Mouse (Mus musculus) liver, embryonic 15.5 days (tissue): ENCODE results near the gene Ccdc70. TPM values are rescaled to one million over a fixed set of nuclear protein-coding genes. Genes with fewer than 3 reads are reported as not detected.
"Not testable (repeated sequence)": the region's sequence is repeated elsewhere in the genome, so short reads cannot be mapped to it uniquely, and the experiment has no call there.

ENCODE experiments used
- ATAC-seq: fragments of 200-750 bp; cut with Nextera tagmentation; 2 replicates; pipeline ENCODE4 v1.8.0; 2017; ENCODE audit warnings: moderate number of reproducible peaks, mild to moderate bottlenecking, moderate library complexity; ENCODE audit not compliant: insufficient read depth
- H3K27ac ChIP-seq: fragments of 300-500 bp; sonication (generic); replicated peaks from 2 replicates; pipeline ENCODE4 v1.5.1; 2015; ENCODE audit warnings: mild to moderate bottlenecking, inconsistent platforms
- H3K27me3 ChIP-seq: fragments of 300-500 bp; sonication (generic); 2 replicates; pipeline ENCODE4 v1.6.1; 2015; ENCODE audit warnings: mild to moderate bottlenecking, inconsistent platforms
- H3K36me3 ChIP-seq: fragments of 300-500 bp; sonication (generic); replicated peaks from 2 replicates; pipeline ENCODE4 v1.6.1; 2015; ENCODE audit warnings: moderate library complexity, mild to moderate bottlenecking, inconsistent platforms
- H3K4me1 ChIP-seq: fragments of 300-500 bp; sonication (generic); replicated peaks from 2 replicates; pipeline ENCODE4 v1.6.1; 2015; ENCODE audit warnings: inconsistent platforms
- H3K4me2 ChIP-seq: fragments of 300-500 bp; sonication (generic); 2 replicates; pipeline ENCODE4 v1.6.1; 2015; ENCODE audit warnings: moderate library complexity, mild to moderate bottlenecking, inconsistent platforms
- H3K4me3 ChIP-seq: fragments of 300-500 bp; sonication (generic); replicated peaks from 2 replicates; pipeline ENCODE4 v1.5.1; 2015; ENCODE audit warnings: mild to moderate bottlenecking, inconsistent platforms
- H3K9ac ChIP-seq: fragments of 300-500 bp; sonication (generic); 2 replicates; pipeline ENCODE4 v1.6.1; 2015; ENCODE audit warnings: moderate library complexity, mild to moderate bottlenecking, inconsistent platforms
- H3K9me3 ChIP-seq: fragments of 300-500 bp; sonication (generic); replicated peaks from 2 replicates; pipeline ENCODE4 v1.6.1; 2016; ENCODE audit warnings: inconsistent platforms
- WGBS: fragments of 180-500 bp; shearing (Covaris S2); methylation state at CpG from one replicate; pipeline ENCODE4 v1.1.7; 2015; ENCODE audit warnings: mixed read lengths; ENCODE audit not compliant: insufficient replicate concordance; 5-methylcytosine and 5-hydroxymethylcytosine counted together
- polyA plus RNA-seq: library from polyadenylated mRNA; unstranded; fragments of >200 nt; fragmentation: Nextera tagmentation; extraction: Ambion mirVana; gene quantifications from 2 replicates; pipeline ENCODE4 v1.2.1, GENCODE M21; 2015

Ccdc70 gene
- not detected in 2 replicates for polyA plus RNA-seq

- H3K9me3 ChIP-seq: no peaks in the 10 kb centered on the region
- no peaks in the 10 kb centered on the region for H3K27me3 ChIP-seq
- H3K36me3 ChIP-seq: no peaks in the 10 kb centered on the region
- no peak within 1 kb of the TSS for H3K4me3 ChIP-seq
- no peak within 1 kb of the TSS for H3K27ac ChIP-seq
- no peak for ATAC-seq
- no peaks in the 10 kb centered on the region for H3K4me1 ChIP-seq
- WGBS: 63% methylated on average over 3 of the region's 3 CpGs
- no peak within 1 kb of the TSS for H3K4me2 ChIP-seq
- H3K9ac ChIP-seq: no peak within 1 kb of the TSS
Measured at GRCm38 (mm10) chr8:21969475-21969874, at the start of gene Ccdc70. TSS of gene Ccdc70 (plus strand) at chr8:21969775.

GRCm38 (mm10) chr8:21930754-21931153 is 38.8 kb upstream of the Ccdc70 start:
- H3K9ac ChIP-seq, H3K27me3 ChIP-seq, H3K4me3 ChIP-seq, H3K9me3 ChIP-seq, H3K4me2 ChIP-seq, H3K27ac ChIP-seq, H3K4me1 ChIP-seq, ATAC-seq, H3K36me3 ChIP-seq: not testable (repeated sequence)
- 58% methylated on average over 3 of the region's 3 CpGs for WGBS

- H3K36me3 ChIP-seq: no peaks in the 10 kb centered on the region
- no peak within 1 kb of the TSS for H3K27ac ChIP-seq
- 62% methylated on average over 6 of the region's 6 CpGs for WGBS
- H3K4me3 ChIP-seq: no peak within 1 kb of the TSS
- H3K9ac ChIP-seq: no peak within 1 kb of the TSS
- H3K4me1 ChIP-seq: no peaks in the 10 kb centered on the region
- ATAC-seq: no peak
- H3K4me2 ChIP-seq: no peak within 1 kb of the TSS
- no peaks in the 10 kb centered on the region for H3K9me3 ChIP-seq
- no peaks in the 10 kb centered on the region for H3K27me3 ChIP-seq
Measured at GRCm38 (mm10) chr8:21932610-21933009, 37.0 kb upstream of the Ccdc70 start, which contains the start of gene Defb15. TSS of gene Defb15 (minus strand) at chr8:21932710.

- H3K4me2 ChIP-seq, H3K9me3 ChIP-seq, ATAC-seq, H3K9ac ChIP-seq, H3K27me3 ChIP-seq, H3K36me3 ChIP-seq, H3K4me1 ChIP-seq, H3K4me3 ChIP-seq, H3K27ac ChIP-seq: not testable (repeated sequence)
- WGBS: 56% methylated on average over 4 of the region's 4 CpGs
Measured at GRCm38 (mm10) chr8:21938052-21938451, 31.5 kb upstream of the Ccdc70 start, which contains the start of gene Defb35. TSS of gene Defb35 (plus strand) at chr8:21938352.

- no peak for ATAC-seq
- H3K9me3 ChIP-seq: no peaks in the 10 kb centered on the region
Measured at GRCm38 (mm10) chr8:21946462-21946861, 23.1 kb upstream of the Ccdc70 start, which contains the start of gene Defb13. TSS of gene Defb13 (plus strand) at chr8:21946762.

GRCm38 (mm10) chr8:21947311-21948017 is 22.1 kb upstream of the Ccdc70 start:
- no peak overlapping the region for H3K4me3 ChIP-seq
- ATAC-seq: no peak
- WGBS: 60% methylated on average over 9 of the region's 9 CpGs
- H3K9ac ChIP-seq: no peak overlapping the region
- no peaks in the 10 kb centered on the region for H3K27me3 ChIP-seq
- H3K4me2 ChIP-seq: no peak overlapping the region
- H3K9me3 ChIP-seq: no peaks in the 10 kb centered on the region
- no peaks in the 10 kb centered on the region for H3K36me3 ChIP-seq
- no peaks in the 10 kb centered on the region for H3K4me1 ChIP-seq
- H3K27ac ChIP-seq: no peak overlapping the region

More at GRCm38 (mm10) chr8:21946462-21946861, 23.1 kb upstream of the Ccdc70 start, which contains the start of gene Defb13:
- WGBS: 64% methylated on average over 6 of the region's 6 CpGs
- H3K27ac ChIP-seq: no peak within 1 kb of the TSS
- H3K4me1 ChIP-seq: no peaks in the 10 kb centered on the region
- H3K4me3 ChIP-seq: no peak within 1 kb of the TSS
- no peak within 1 kb of the TSS for H3K4me2 ChIP-seq
- H3K27me3 ChIP-seq: no peaks in the 10 kb centered on the region
- no peaks in the 10 kb centered on the region for H3K36me3 ChIP-seq
- no peak within 1 kb of the TSS for H3K9ac ChIP-seq

- Histone ChIP-seq H3K27ac (no peak overlapping the region), H3K9ac (no peak overlapping the region), H3K4me3 (no peak overlapping the region), H3K27me3 (no peaks in the 10 kb centered on the region), H3K4me2 (no peak overlapping the region), H3K36me3 (no peaks in the 10 kb centered on the region), H3K9me3 (no peaks in the 10 kb centered on the region), H3K4me1 (no peaks in the 10 kb centered on the region)
- WGBS: 5% methylated on average over 9 of the region's 9 CpGs
- no peak for ATAC-seq
Measured at GRCm38 (mm10) chr8:21955321-21955720, 14.3 kb upstream of the Ccdc70 start.

GRCm38 (mm10) chr8:21956336-21956735 is 13.2 kb upstream of the Ccdc70 start:
- H3K4me3 ChIP-seq: no peak overlapping the region
- H3K4me1 ChIP-seq: no peaks in the 10 kb centered on the region
- H3K27me3 ChIP-seq: no peaks in the 10 kb centered on the region
- no peak overlapping the region for H3K27ac ChIP-seq
- whole genome bisulfite sequencing: 53% methylated on average over 3 of the region's 3 CpGs
- no peak overlapping the region for H3K4me2 ChIP-seq
- no peak for ATAC-seq
- no peak overlapping the region for H3K9ac ChIP-seq
- H3K9me3 ChIP-seq: no peaks in the 10 kb centered on the region
- no peaks in the 10 kb centered on the region for H3K36me3 ChIP-seq

- no peak within 1 kb of the TSS for H3K9ac ChIP-seq
- 65% methylated on average over 2 of the region's 2 CpGs for WGBS
- H3K4me1 ChIP-seq: no peaks in the 10 kb centered on the region
- no peaks in the 10 kb centered on the region for H3K36me3 ChIP-seq
- H3K4me3 ChIP-seq: no peak within 1 kb of the TSS
- H3K27ac ChIP-seq: no peak within 1 kb of the TSS
- H3K27me3 ChIP-seq: no peaks in the 10 kb centered on the region
- no peak within 1 kb of the TSS for H3K4me2 ChIP-seq
- ATAC-seq: no peak
- no peaks in the 10 kb centered on the region for H3K9me3 ChIP-seq
Measured at GRCm38 (mm10) chr8:21958414-21958813, 11.2 kb upstream of the Ccdc70 start, which contains the start of gene Fam90a1a. TSS of gene Fam90a1a (plus strand) at chr8:21958714.

- H3K4me1 ChIP-seq: no peaks in the 10 kb centered on the region
- H3K9me3 ChIP-seq: no peaks in the 10 kb centered on the region
- no peak overlapping the region for H3K4me2 ChIP-seq
- no peaks in the 10 kb centered on the region for H3K36me3 ChIP-seq
- ATAC-seq: no peak
- WGBS: 64% methylated on average over 1 of the region's 1 CpGs
- H3K27ac ChIP-seq: no peak overlapping the region
- H3K4me3 ChIP-seq: no peak overlapping the region
- H3K9ac ChIP-seq: no peak overlapping the region
- H3K27me3 ChIP-seq: no peaks in the 10 kb centered on the region
Measured at GRCm38 (mm10) chr8:21966646-21967045, 2.9 kb upstream of the Ccdc70 start.

- Histone ChIP-seq H3K27ac (no peak overlapping the region), H3K27me3 (no peaks in the 10 kb centered on the region), H3K4me3 (no peak overlapping the region), H3K9ac (no peak overlapping the region), H3K9me3 (no peaks in the 10 kb centered on the region), H3K4me1 (no peaks in the 10 kb centered on the region), H3K36me3 (no peaks in the 10 kb centered on the region), H3K4me2 (no peak overlapping the region)
- WGBS: 45% methylated on average over 4 of the region's 4 CpGs
- no peak for ATAC-seq
Measured at GRCm38 (mm10) chr8:21978193-21978592, 8.6 kb downstream of the Ccdc70 start.
